Mouse (Mus musculus) stomach, postnatal 0 days (tissue): ENCODE results near the gene Scp2. TPM values are rescaled to one million over a fixed set of nuclear protein-coding genes. Genes with fewer than 3 reads are reported as not detected.

Experiments
- ATAC-seq: fragments of 200-750 bp; cut with Nextera tagmentation; 2 replicates; pipeline ENCODE4 v1.8.0; 2017; ENCODE audit not compliant: low FRiP score, low TSS enrichment
- DNase-seq: peaks from one replicate; pipeline ENCODE4 v3.0.0-alpha.2; 2016; ENCODE audit warnings: low spot score
- H3K27ac ChIP-seq: fragments of 300-500 bp; sonication (generic); replicated peaks from 2 replicates; pipeline ENCODE4 v1.5.1; 2014; ENCODE audit warnings: mild to moderate bottlenecking, control low read depth
- H3K27me3 ChIP-seq: fragments of 300-500 bp; sonication (generic); 2 replicates; pipeline ENCODE4 v1.6.1; 2014; ENCODE audit warnings: low read length; ENCODE audit not compliant: control insufficient read depth, insufficient read depth
- H3K36me3 ChIP-seq: fragments of 300-500 bp; sonication (generic); 2 replicates; pipeline ENCODE4 v1.6.1; 2014; ENCODE audit warnings: low read length, mixed read lengths; ENCODE audit not compliant: control insufficient read depth, insufficient read depth
- H3K4me1 ChIP-seq: fragments of 300-500 bp; sonication (generic); replicated peaks from 2 replicates; pipeline ENCODE4 v1.6.1; 2014; ENCODE audit warnings: antibody characterized with exemption; ENCODE audit not compliant: control insufficient read depth, insufficient read depth
- H3K4me2 ChIP-seq: fragments of 300-500 bp; sonication (generic); replicated peaks from 2 replicates; pipeline ENCODE4 v1.6.1; 2014; ENCODE audit warnings: low read depth, mild to moderate bottlenecking, control low read depth, moderate library complexity
- H3K4me3 ChIP-seq: fragments of 300-500 bp; sonication (generic); 2 replicates; pipeline ENCODE4 v1.5.1; 2014; ENCODE audit warnings: low read depth, low read length, control low read depth
- H3K9ac ChIP-seq: fragments of 300-500 bp; sonication (generic); 2 replicates; pipeline ENCODE4 v1.6.1; 2014; ENCODE audit warnings: mild to moderate bottlenecking, low read length, control low read depth, mixed read lengths
- H3K9me3 ChIP-seq: fragments of 300-500 bp; sonication (generic); 2 replicates; pipeline ENCODE4 v1.6.1; 2016; ENCODE audit warnings: low read length; ENCODE audit not compliant: control insufficient read depth
- CTCF ChIP-seq: IDR thresholded peaks from 2 replicates; pipeline ENCODE4 v1.5.1; 2016; ENCODE audit warnings: antibody characterized with exemption, low read depth, mild to moderate bottlenecking, moderate library complexity
- EP300 ChIP-seq: optimal IDR thresholded peaks from 2 replicates; pipeline ENCODE3; 2016; ENCODE audit warnings: antibody characterized with exemption
- WGBS: fragments of 180-500 bp; shearing (Covaris S2); extraction: QIAGEN DNeasy Blood & Tissue Kit; methylation state at CpG from one replicate; pipeline ENCODE4 v1.1.7; 2014; 5-methylcytosine and 5-hydroxymethylcytosine counted together
- polyA plus RNA-seq: library from polyadenylated mRNA; unstranded; fragments of >200 nt; fragmentation: Nextera tagmentation; extraction: Ambion mirVana; gene quantifications from 2 replicates; pipeline ENCODE4 v1.2.1, GENCODE M21; 2015

The Scp2 gene
- polyA plus RNA-seq, 1 experiment from 2014 or later, result 320 TPM

DNA sequence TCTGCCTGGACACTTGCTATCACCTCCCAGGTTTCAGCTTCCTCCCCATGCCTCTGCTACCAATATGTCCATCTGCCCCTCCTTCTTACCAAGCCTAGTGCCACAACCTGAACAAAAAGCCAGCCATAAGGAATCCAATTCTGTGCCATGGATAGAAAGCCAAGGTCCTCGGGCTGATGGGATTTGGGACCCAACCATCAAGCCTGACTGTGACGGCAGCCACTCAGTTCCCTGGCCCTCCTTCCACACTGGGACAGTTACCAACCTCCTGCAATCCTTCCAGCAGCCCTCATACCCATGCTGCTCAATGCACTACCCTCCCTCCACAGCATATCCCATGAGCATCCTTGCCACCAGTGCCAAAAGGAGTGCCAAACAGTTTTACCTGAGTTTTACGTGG, 128.5 kb downstream of the Scp2 start:
- ATAC-seq, result no peak
- H3K27me3 ChIP-seq, result no peaks in the 10 kb centered on the region
- 91% methylated on average over 3 of the region's 3 CpGs for WGBS
- no peaks in the 10 kb centered on the region for H3K36me3 ChIP-seq
- DNase-seq, result no peak
- no peak overlapping the region for H3K9ac ChIP-seq
- no peak overlapping the region for H3K27ac ChIP-seq
- no peak overlapping the region for H3K4me2 ChIP-seq
- H3K4me1 ChIP-seq, result no peaks in the 10 kb centered on the region
- TF ChIP-seq CTCF (no peak), EP300 (no peak)
- no peak overlapping the region for H3K4me3 ChIP-seq
- no peaks in the 10 kb centered on the region for H3K9me3 ChIP-seq

DNA sequence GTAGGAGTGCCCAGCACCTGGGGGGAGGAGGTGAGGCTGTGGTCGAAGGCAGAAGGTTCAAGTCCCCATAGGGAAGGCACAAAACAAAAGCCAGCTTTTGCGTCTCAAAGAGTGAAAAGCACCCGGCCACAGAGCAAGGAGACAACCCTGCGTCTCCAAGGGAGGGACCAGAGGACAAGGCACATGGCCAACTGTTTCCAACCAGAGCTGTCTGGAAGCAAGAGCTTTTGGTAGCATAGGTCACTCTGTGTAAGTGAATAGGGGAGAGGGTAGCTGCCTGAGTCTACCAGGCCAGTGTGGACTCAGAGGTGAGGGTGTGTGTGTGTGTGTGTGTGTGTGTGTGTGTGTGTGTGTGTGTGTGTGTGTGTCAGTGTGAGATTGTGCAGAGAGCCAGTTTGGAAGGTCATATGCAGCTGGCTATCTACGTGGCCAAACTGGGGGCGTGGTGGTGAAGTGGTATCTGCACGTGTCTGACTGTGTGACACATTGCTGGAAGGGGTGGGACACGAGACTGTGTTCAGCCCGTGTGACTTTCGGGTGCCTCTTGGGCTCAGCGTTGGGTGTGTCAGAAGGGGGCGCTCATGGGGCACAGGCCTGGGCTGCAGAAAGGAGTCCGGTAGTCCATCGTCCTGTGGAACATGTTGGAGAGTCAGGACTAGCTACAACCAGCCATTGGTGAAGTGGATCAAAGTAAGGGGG, 129.6 kb downstream of the Scp2 start:
- no peak overlapping the region for H3K9ac ChIP-seq
- H3K9me3 ChIP-seq, result no peaks in the 10 kb centered on the region
- peak; percentile 89 for ATAC-seq
- TF ChIP-seq CTCF (peak; percentile 62), EP300 (no peak)
- no peaks in the 10 kb centered on the region for H3K36me3 ChIP-seq
- 61% methylated on average over 14 of the region's 14 CpGs for WGBS
- H3K4me1 ChIP-seq, result no peaks in the 10 kb centered on the region
- H3K27me3 ChIP-seq, result no peaks in the 10 kb centered on the region
- H3K4me3 ChIP-seq, result no peak overlapping the region
- peak; percentile 84 for DNase-seq
- H3K4me2 ChIP-seq, result no peak overlapping the region
- H3K27ac ChIP-seq, result no peak overlapping the region

DNA sequence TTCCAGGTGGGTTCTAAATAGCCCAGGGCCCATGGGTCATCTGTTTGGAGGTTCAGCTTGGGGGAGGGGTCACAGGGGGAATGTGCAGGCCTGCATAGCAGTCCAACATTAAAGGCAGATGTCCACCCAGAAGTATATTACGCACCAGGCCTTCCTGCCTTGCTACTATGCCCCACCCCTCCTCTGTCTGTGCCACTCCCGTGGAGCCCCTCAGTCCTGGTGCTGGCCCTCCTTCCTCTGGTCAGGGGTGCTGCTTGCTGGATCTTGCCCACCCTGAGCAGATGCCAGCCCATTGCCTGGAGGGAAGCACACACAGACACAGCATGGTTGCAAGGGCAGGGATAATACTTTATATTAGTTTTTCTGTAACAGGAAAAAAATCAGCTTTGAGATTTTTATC, 130.3 kb downstream of the Scp2 start:
- WGBS, result 66% methylated on average over 2 of the region's 2 CpGs

DNA sequence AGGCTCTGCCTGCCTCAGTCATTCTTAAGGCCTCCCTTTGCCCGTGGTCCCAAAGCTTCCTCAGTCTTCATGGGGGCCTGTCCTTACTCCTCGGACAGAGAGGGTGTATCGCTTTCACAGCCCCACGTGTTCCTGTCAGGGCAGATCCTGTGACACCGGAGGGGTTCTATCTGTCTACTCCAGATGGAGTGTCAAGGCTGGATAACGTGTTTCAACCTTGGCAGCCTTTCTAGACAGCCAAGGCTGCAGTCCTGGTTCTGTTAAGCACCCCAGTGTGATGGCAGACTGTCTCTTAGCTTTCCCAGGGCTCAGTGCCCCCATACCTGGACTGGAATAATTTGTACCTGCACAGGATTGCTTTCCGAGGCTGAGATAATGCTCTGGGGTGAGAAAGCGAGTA, 136.3 kb downstream of the Scp2 start:
- no peaks in the 10 kb centered on the region for H3K4me1 ChIP-seq
- TF ChIP-seq EP300, result no peak
- TF ChIP-seq CTCF, result no peak
- H3K9ac ChIP-seq, result no peak overlapping the region
- DNase-seq (no peak), ATAC-seq (no peak)
- no peaks in the 10 kb centered on the region for H3K9me3 ChIP-seq
- no peaks in the 10 kb centered on the region for H3K36me3 ChIP-seq
- WGBS, result 77% methylated on average over 8 of the region's 8 CpGs
- no peak overlapping the region for H3K27ac ChIP-seq
- H3K4me2 ChIP-seq, result no peak overlapping the region
- no peaks in the 10 kb centered on the region for H3K27me3 ChIP-seq
- no peak overlapping the region for H3K4me3 ChIP-seq

More for the DNA sequence above, 130.3 kb downstream of the Scp2 start:
- no peak for TF ChIP-seq EP300
- no peak for TF ChIP-seq CTCF
- H3K36me3 ChIP-seq, result no peaks in the 10 kb centered on the region
- DNase-seq, result no peak
- H3K4me2 ChIP-seq, result no peak overlapping the region
- no peaks in the 10 kb centered on the region for H3K27me3 ChIP-seq
- no peaks in the 10 kb centered on the region for H3K9me3 ChIP-seq
- no peak overlapping the region for H3K4me3 ChIP-seq
- no peak overlapping the region for H3K27ac ChIP-seq
- H3K4me1 ChIP-seq, result no peaks in the 10 kb centered on the region
- ATAC-seq, result no peak
- no peak overlapping the region for H3K9ac ChIP-seq

DNA sequence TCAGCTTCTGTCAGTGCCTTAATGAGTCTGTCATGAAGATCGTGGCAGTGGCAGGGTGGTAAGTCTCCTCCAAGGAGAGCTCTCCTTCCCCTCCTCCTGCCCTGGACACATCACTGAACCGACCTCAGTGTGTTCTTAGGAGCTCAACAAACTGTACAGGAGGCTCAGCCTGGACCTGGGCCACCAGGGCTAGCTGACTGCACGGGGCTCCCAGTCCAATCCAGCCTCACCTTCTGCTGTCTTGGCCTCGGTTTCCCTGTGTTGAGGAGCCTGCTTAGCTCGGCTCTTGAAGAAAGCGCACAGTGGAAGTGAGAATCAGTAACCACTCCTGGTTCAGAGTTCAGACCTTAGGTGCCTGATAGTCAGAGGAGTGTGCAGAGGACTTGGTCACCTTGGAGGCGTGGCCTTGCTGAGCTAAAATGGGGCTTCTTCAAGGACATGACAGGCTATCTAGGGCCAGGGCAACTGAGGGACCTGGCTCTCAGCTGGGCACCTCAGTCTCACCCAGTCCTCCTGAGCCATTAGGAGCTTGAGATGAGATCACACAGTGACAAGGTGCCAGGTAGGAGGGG, 137.2 kb downstream of the Scp2 start:
- no peak overlapping the region for H3K4me2 ChIP-seq
- no peak for DNase-seq
- H3K9me3 ChIP-seq, result no peaks in the 10 kb centered on the region
- no peak for ATAC-seq
- no peaks in the 10 kb centered on the region for H3K27me3 ChIP-seq
- no peak overlapping the region for H3K9ac ChIP-seq
- H3K4me3 ChIP-seq, result no peak overlapping the region
- no peaks in the 10 kb centered on the region for H3K4me1 ChIP-seq
- WGBS, result 80% methylated on average over 7 of the region's 7 CpGs
- TF ChIP-seq CTCF (no peak), EP300 (no peak)
- H3K36me3 ChIP-seq, result no peaks in the 10 kb centered on the region
- no peak overlapping the region for H3K27ac ChIP-seq

DNA sequence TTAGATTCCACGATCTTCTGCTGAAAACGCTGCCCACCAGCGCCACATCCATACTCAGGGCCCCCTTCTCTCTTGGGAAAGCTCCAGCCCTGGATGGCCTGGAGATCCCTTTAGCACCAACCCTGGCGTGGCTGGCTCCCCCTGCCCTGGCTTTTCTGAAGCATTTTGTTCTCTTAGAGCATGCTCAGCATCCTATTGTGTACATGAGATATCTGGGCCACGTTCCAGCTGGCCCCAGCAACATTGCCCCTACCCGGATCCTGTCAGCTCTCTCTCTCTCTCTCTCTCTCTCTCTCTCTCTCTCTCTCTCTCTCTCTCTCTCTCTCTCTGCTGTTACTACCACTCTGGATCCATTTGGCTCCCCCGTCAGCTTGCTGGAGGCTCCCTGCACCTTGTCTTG, 139.5 kb downstream of the Scp2 start:
- TF ChIP-seq EP300, result no peak
- TF ChIP-seq CTCF, result no peak
- no peaks in the 10 kb centered on the region for H3K4me1 ChIP-seq
- 35% methylated on average over 7 of the region's 7 CpGs for WGBS
- no peak overlapping the region for H3K27ac ChIP-seq
- DNase-seq (no peak), ATAC-seq (no peak)
- H3K9me3 ChIP-seq, result no peaks in the 10 kb centered on the region
- no peak overlapping the region for H3K4me2 ChIP-seq
- H3K4me3 ChIP-seq, result no peak overlapping the region
- H3K27me3 ChIP-seq, result no peaks in the 10 kb centered on the region
- H3K36me3 ChIP-seq, result no peaks in the 10 kb centered on the region
- no peak overlapping the region for H3K9ac ChIP-seq
